Mouse (Mus musculus): ENCODE measurements at regions not wholly inside any gene's neighbourhood (a gene's known extent, or its start where the extent isn't known, plus 50 kb on each side); places are given as distances from the start of the nearest gene placed in this dataset.

- no peak for TF ChIP-seq ZC3H11A (IDR thresholded peaks at IDR 0.05; ENCODE audit: borderline replicate concordance, low read depth, low read length)
- no peak for TF ChIP-seq ZNF384 (IDR thresholded peaks at IDR 0.05; ENCODE audit: low read depth, low read length)
- TF ChIP-seq HCFC1 (IDR thresholded peaks at IDR 0.05; ENCODE audit: borderline replicate concordance, insufficient read depth, low read length), result no peak
- no peak for TF ChIP-seq CHD2 (IDR thresholded peaks at IDR 0.05; ENCODE audit: low read depth, low read length)
Measured at GRCm38 (mm10) chr1:12615303-12615702, 1201.4 kb downstream of the A830018L16Rik start.
